In the genomic region with DNA sequence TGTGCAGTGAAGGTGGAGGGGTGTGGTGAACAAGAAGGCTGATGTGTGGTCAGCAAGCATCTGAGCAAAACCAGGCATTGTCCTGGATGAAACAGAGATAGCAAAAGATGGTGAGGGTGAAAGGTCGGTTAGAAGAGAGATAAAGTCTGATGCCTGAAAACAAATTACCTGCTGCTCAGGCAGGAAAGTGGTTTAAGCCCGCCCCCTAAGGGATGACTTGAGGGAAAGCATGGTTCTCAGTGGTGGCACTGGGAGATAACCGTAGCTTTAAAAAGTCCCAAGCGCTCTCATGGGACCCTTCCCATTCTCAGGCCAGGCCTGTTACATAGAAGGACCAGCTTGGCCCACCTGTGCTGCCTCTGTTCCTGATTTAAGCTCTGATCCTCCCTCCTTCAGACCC, we compare ENCODE assay signal across 15 mouse cellular contexts.
A peak's percentile ranks its signal among the peaks of the same experiment; 100 is the strongest.
DNase-seq lines count a peak whose midpoint lies in the region; ATAC-seq and TF ChIP-seq lines count a peak whose summit lies in the region.
"Had no signal": no experiment of that assay in that cellular context is flagged by ENCODE, and none has a peak within 500 bp of the region (broad histone marks: within the 10 kb centered on the region; RNA-seq: fewer than 3 reads in every experiment).

No protein-coding gene starts in this region.

- H3K4me2 ChIP-seq in intestine, postnatal 0 days (replicated peaks; ENCODE audit: low read depth): no peak overlapping the region
- H3K4me2 ChIP-seq in intestine, embryonic 16.5 days (ENCODE audit: low read depth, low read length): no peak overlapping the region
- H3K4me2 ChIP-seq: embryonic facial prominence, embryonic 12.5 days had no signal

- H3K9me3 ChIP-seq in intestine, postnatal 0 days (ENCODE audit: control insufficient read depth): no peaks in the 10 kb centered on the region
- H3K9me3 ChIP-seq in intestine, embryonic 16.5 days (ENCODE audit: control insufficient read depth, low read length): no peaks in the 10 kb centered on the region
- H3K9me3 ChIP-seq: embryonic facial prominence, embryonic 12.5 days; forebrain, embryonic 10.5 days had no signal

- H3K36me3 ChIP-seq in intestine, postnatal 0 days (ENCODE audit: control insufficient read depth, insufficient read depth): no peaks in the 10 kb centered on the region
- no peaks in the 10 kb centered on the region for H3K36me3 ChIP-seq in intestine, embryonic 16.5 days (ENCODE audit: control insufficient read depth, insufficient read depth, low read length)
- H3K36me3 ChIP-seq: embryonic facial prominence, embryonic 12.5 days; forebrain, embryonic 10.5 days had no signal

- WGBS in intestine, postnatal 0 days: 39% methylated on average over 4 of the region's 4 CpGs
- 38% methylated on average over 4 of the region's 4 CpGs for WGBS in intestine, embryonic 16.5 days

- H3K4me3 ChIP-seq in gastrocnemius, adult 2 months: no peak overlapping the region
- no peak overlapping the region for H3K4me3 ChIP-seq in intestine, postnatal 0 days (ENCODE audit: low read depth, low read length)
- H3K4me3 ChIP-seq in intestine, embryonic 16.5 days (ENCODE audit: low read length): no peak overlapping the region
- H3K4me3 ChIP-seq: embryonic facial prominence, embryonic 12.5 days; forebrain, embryonic 10.5 days; myocyte had no signal

- intact Hi-C loops in gastrocnemius, adult 2 months (cut with DNase I): no loop called here

- ATAC-seq in intestine, postnatal 0 days: no peak
- ATAC-seq in intestine, embryonic 16.5 days: no peak
- ATAC-seq: activated CD4-positive, CD25-positive, alpha-beta regulatory T cell, adult 4 months; hindbrain, embryonic 16.5 days; liver, postnatal 0 days had no signal

- peak; percentile 22; the same call in 1 of the 2 replicates for TF ChIP-seq CTCF in gastrocnemius, adult 2 months (IDR thresholded peaks at IDR 0.05)
- TF ChIP-seq CTCF in intestine, postnatal 0 days (IDR thresholded peaks at IDR 0.05; ENCODE audit: low read depth): peak; percentile 62

- no peaks in the 10 kb centered on the region for H3K4me1 ChIP-seq in intestine, postnatal 0 days (replicated peaks; ENCODE audit: control insufficient read depth, insufficient read depth, low read length)
- H3K4me1 ChIP-seq in intestine, embryonic 16.5 days (ENCODE audit: control insufficient read depth, insufficient read depth, low read length): peaks cover 4% of the 10 kb centered on the region; the same call in 1 of the 2 replicates
- H3K4me1 ChIP-seq: forebrain, embryonic 10.5 days had no signal

- no peaks in the 10 kb centered on the region for H3K27me3 ChIP-seq in intestine, postnatal 0 days (replicated peaks; ENCODE audit: control insufficient read depth, insufficient read depth, low read length)
- no peaks in the 10 kb centered on the region for H3K27me3 ChIP-seq in intestine, embryonic 16.5 days (replicated peaks; ENCODE audit: control insufficient read depth, insufficient read depth, low read length)
- H3K27me3 ChIP-seq: embryonic facial prominence, embryonic 12.5 days had no signal

- peak overlapping the region; percentile 81 for H3K27ac ChIP-seq in gastrocnemius, adult 2 months
- H3K27ac ChIP-seq in intestine, postnatal 0 days (ENCODE audit: low read depth, low read length): no peak overlapping the region
- H3K27ac ChIP-seq in intestine, embryonic 16.5 days (ENCODE audit: low read length): no peak overlapping the region
- H3K27ac ChIP-seq: embryonic facial prominence, embryonic 12.5 days; forebrain, embryonic 10.5 days had no signal

- no peak for DNase-seq in gastrocnemius, adult 2 months
- no peak for DNase-seq in gastrocnemius, adult 8-10 months (ENCODE audit: low spot score in 2 of 2)
- DNase-seq in thymus, postnatal 4 days: peak; percentile 20
- DNase-seq in thymus, postnatal 36 days: no peak
- no peak for DNase-seq in layer of hippocampus, postnatal 25 days (ENCODE audit: extremely low spot score in 1 of 2, low spot score in 1 of 2)
- DNase-seq: cerebellum, adult 18-20 months; gastrocnemius, postnatal 25 days; liver, postnatal 0 days had no signal

- no peak overlapping the region for H3K9ac ChIP-seq in intestine, postnatal 0 days (ENCODE audit: low read depth, low read length)
- H3K9ac ChIP-seq in intestine, embryonic 16.5 days (ENCODE audit: low read depth, low read length): no peak overlapping the region
- H3K9ac ChIP-seq: embryonic facial prominence, embryonic 12.5 days; liver, postnatal 0 days had no signal
